Mouse (Mus musculus) skeletal muscle tissue, adult 2 months (tissue): Measurements from ENCODE around the gene Lhfpl3.
A peak's percentile ranks its signal among the peaks of the same experiment; 100 is the strongest.

Experiments used
- DNase-seq: peaks from one replicate; pipeline ENCODE4 v3.0.0-alpha.2; 2012; ENCODE audit warnings: low read depth, low spot score

The Lhfpl3 gene

GRCm38 (mm10) chr5:23284884-23285283, 539.0 kb downstream of the Lhfpl3 start:
- peak; percentile 32 for DNase-seq

- no peak for DNase-seq
Observed at GRCm38 (mm10) chr5:23289149-23289548, 543.3 kb downstream of the Lhfpl3 start.
